Mouse (Mus musculus) neutrophil, adult 5-6 weeks (primary cell): Measurements from ENCODE around the gene Nxph4. TPM values are rescaled to one million over a fixed set of nuclear protein-coding genes. Genes with fewer than 3 reads are reported as not detected.

ENCODE experiments used
- ATAC-seq: fragments of 151-379, 151-347 bp; 2 replicates; pipeline ENCODE4 v1.8.0; 2017; ENCODE audit warnings: mild to moderate bottlenecking, moderate TSS enrichment; ENCODE audit not compliant: insufficient number of reproducible peaks, poor library complexity, low FRiP score, severe bottlenecking; ENCODE audit errors: extremely low read depth
- total RNA-seq: library from RNA; stranded (forward); fragments of 200-1000 nt; gene quantifications from 2 replicates; pipeline ENCODE4 v1.2.3, GENCODE M21; 2017

Gene Nxph4
- total RNA-seq, 1 experiment from 2014 or later, result not detected

- ATAC-seq, result no peak
These were observed 14.3 kb downstream of the Nxph4 start for GRCm38 (mm10) chr10:127519903-127520713.

GRCm38 (mm10) chr10:127519041-127519701 lies 15.2 kb downstream of the Nxph4 start:
- no peak for ATAC-seq

GRCm38 (mm10) chr10:127517941-127518340 lies 16.4 kb downstream of the Nxph4 start:
- ATAC-seq, result no peak

GRCm38 (mm10) chr10:127516576-127517260 lies 17.6 kb downstream of the Nxph4 start:
- no peak for ATAC-seq

- ATAC-seq, result no peak
These were observed 18.3 kb downstream of the Nxph4 start for GRCm38 (mm10) chr10:127515983-127516459.

- ATAC-seq, result no peak
These were observed 18.9 kb downstream of the Nxph4 start for GRCm38 (mm10) chr10:127515271-127515982.

- ATAC-seq, result no peak
These were observed 19.6 kb downstream of the Nxph4 start, which contains the start of gene Ndufa4l2 for GRCm38 (mm10) chr10:127514764-127515163. TSS of gene Ndufa4l2 (plus strand) at chr10:127514967.

- no peak for ATAC-seq
These were observed 20.2 kb downstream of the Nxph4 start for GRCm38 (mm10) chr10:127514111-127514698.

GRCm38 (mm10) chr10:127513501-127514091 lies 20.8 kb downstream of the Nxph4 start:
- ATAC-seq, result no peak

- ATAC-seq, result peak; percentile 78
These were observed 21.5 kb downstream of the Nxph4 start for GRCm38 (mm10) chr10:127512813-127513212.

- ATAC-seq, result no peak
These were observed 22.1 kb downstream of the Nxph4 start for GRCm38 (mm10) chr10:127512307-127512666.

- no peak for ATAC-seq
These were observed 22.6 kb downstream of the Nxph4 start for GRCm38 (mm10) chr10:127511634-127512306.

GRCm38 (mm10) chr10:127510895-127511617 lies 23.3 kb downstream of the Nxph4 start:
- ATAC-seq, result no peak

- ATAC-seq, result no peak
These were observed 24.3 kb downstream of the Nxph4 start for GRCm38 (mm10) chr10:127509837-127510701.

GRCm38 (mm10) chr10:127509051-127509836 lies 25.1 kb downstream of the Nxph4 start:
- peak; percentile 53 for ATAC-seq
